9 mouse cellular contexts compared by ENCODE assay signal in the genomic region with DNA sequence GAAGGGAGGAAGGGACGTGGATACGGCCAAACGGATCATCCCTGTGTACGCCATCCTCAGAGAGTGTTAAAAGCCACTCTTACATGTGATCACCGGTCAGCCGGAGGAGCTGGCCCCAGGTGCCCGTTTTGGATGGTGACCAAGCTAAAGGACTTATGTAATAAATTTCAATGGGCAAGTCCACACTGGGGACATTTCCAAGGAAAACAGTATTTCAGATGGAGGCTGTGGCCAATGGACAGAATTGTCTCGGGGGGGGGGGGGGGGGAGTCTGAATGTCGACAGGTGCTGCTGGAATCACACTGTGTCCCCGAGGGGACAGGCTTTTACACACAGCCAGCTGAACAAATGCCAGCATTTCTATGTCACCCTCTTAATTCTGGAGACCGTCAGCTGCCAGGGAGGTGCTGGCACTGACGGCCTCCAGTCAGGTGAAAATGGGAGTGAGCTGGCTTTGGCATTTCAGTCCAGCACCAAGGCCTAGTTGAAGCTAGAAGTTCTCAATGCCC.
DNase-seq lines count a peak whose midpoint lies in the region; ATAC-seq and TF ChIP-seq lines count a peak whose summit lies in the region.
"Had no signal": no experiment of that assay in that cellular context is flagged by ENCODE, and none has a peak within 500 bp of the region (broad histone marks: within the 10 kb centered on the region; RNA-seq: fewer than 3 reads in every experiment).

No protein-coding gene starts in this region.

- no peak for TF ChIP-seq POLR2A in liver, adult 2 months (IDR thresholded peaks at IDR 0.05; ENCODE audit: extremely low read depth, insufficient read depth, low read length)

- H3K9me3 ChIP-seq in embryonic facial prominence, embryonic 14.5 days (ENCODE audit: control insufficient read depth, low read length) = no peaks in the 10 kb centered on the region
- no peaks in the 10 kb centered on the region for H3K9me3 ChIP-seq in embryonic facial prominence, embryonic 10.5 days
- H3K9me3 ChIP-seq in liver, embryonic 11.5 days (ENCODE audit: control insufficient read depth, low read length) = no peaks in the 10 kb centered on the region
- H3K9me3 ChIP-seq: limb, embryonic 13.5 days had no signal

- no peak for ATAC-seq in embryonic facial prominence, embryonic 14.5 days (ENCODE audit: low read depth)
- ATAC-seq in liver, embryonic 11.5 days (replicated peaks; ENCODE audit: low FRiP score) = no peak
- ATAC-seq in monocyte, adult 5-6 weeks (replicated peaks; ENCODE audit: insufficient number of reproducible peaks, low FRiP score, low TSS enrichment, poor library complexity, severe bottlenecking) = no peak

- DNase-seq in embryonic facial prominence, embryonic 14.5 days (ENCODE audit: low spot score) = peak; percentile 46
- no peak for DNase-seq in embryonic facial prominence, embryonic 10.5 days (ENCODE audit: low spot score)
- peak; percentile 97 for DNase-seq in liver, adult 2 months (ENCODE audit: extremely low read depth, low read depth, low spot score)
- no peak for DNase-seq in liver, embryonic 11.5 days (ENCODE audit: low spot score)
- peak; percentile 30 for DNase-seq in kidney, postnatal 14 days
- DNase-seq in skeletal muscle tissue, adult 2 months (ENCODE audit: low read depth, low spot score) = peak; percentile 85
- DNase-seq in layer of hippocampus, postnatal 10 days (ENCODE audit: low spot score in 2 of 2) = no peak

- no peak for TF ChIP-seq CTCF in liver, adult 2 months (IDR thresholded peaks at IDR 0.05; ENCODE audit: low read depth, low read length)

- H3K4me3 ChIP-seq in embryonic facial prominence, embryonic 14.5 days (ENCODE audit: low read depth, low read length) = no peak overlapping the region
- no peak overlapping the region for H3K4me3 ChIP-seq in embryonic facial prominence, embryonic 10.5 days
- no peak overlapping the region for H3K4me3 ChIP-seq in liver, adult 2 months (ENCODE audit: insufficient read depth, low read depth, low read length)
- H3K4me3 ChIP-seq in liver, embryonic 11.5 days (ENCODE audit: low read depth, low read length) = no peak overlapping the region
- H3K4me3 ChIP-seq: limb, embryonic 13.5 days had no signal

- WGBS in embryonic facial prominence, embryonic 14.5 days = 79% methylated on average over 11 of the region's 12 CpGs
- 87% methylated on average over 12 of the region's 12 CpGs for WGBS in embryonic facial prominence, embryonic 10.5 days
- WGBS in liver, adult 2 months = 29% methylated on average over 12 of the region's 12 CpGs
- 88% methylated on average over 12 of the region's 12 CpGs for WGBS in liver, embryonic 11.5 days

- H3K36me3 ChIP-seq in embryonic facial prominence, embryonic 14.5 days (ENCODE audit: control insufficient read depth, insufficient read depth, low read length) = peaks cover 7% of the 10 kb centered on the region
- no peaks in the 10 kb centered on the region for H3K36me3 ChIP-seq in embryonic facial prominence, embryonic 10.5 days (replicated peaks)
- no peaks in the 10 kb centered on the region for H3K36me3 ChIP-seq in liver, adult 2 months (ENCODE audit: control insufficient read depth, insufficient read depth, low read length)
- H3K36me3 ChIP-seq in liver, embryonic 11.5 days (ENCODE audit: control insufficient read depth, insufficient read depth, low read length) = 0 out of 2 replicates have a peak, but pooled peaks cover 4% of the 10 kb centered on the region
- H3K36me3 ChIP-seq: limb, embryonic 13.5 days had no signal

- H3K27ac ChIP-seq in embryonic facial prominence, embryonic 14.5 days (replicated peaks; ENCODE audit: low read depth, low read length) = no peak overlapping the region
- no peak overlapping the region for H3K27ac ChIP-seq in embryonic facial prominence, embryonic 10.5 days (replicated peaks)
- H3K27ac ChIP-seq in liver, adult 2 months (replicated peaks; ENCODE audit: insufficient read depth, low read depth, low read length) = peak overlapping the region; percentile 98
- H3K27ac ChIP-seq in liver, embryonic 11.5 days (ENCODE audit: low read depth, low read length) = no peak overlapping the region

- no peak overlapping the region for H3K9ac ChIP-seq in embryonic facial prominence, embryonic 14.5 days (ENCODE audit: low read depth, low read length)
- H3K9ac ChIP-seq in liver, adult 2 months (ENCODE audit: low read depth, low read length) = peak overlapping the region; percentile 59
- H3K9ac ChIP-seq in liver, embryonic 11.5 days (ENCODE audit: low read depth, low read length) = no peak overlapping the region
- H3K9ac ChIP-seq: limb, embryonic 13.5 days had no signal

- no peaks in the 10 kb centered on the region for H3K27me3 ChIP-seq in embryonic facial prominence, embryonic 14.5 days (replicated peaks; ENCODE audit: control insufficient read depth, insufficient read depth, low read length)
- H3K27me3 ChIP-seq in embryonic facial prominence, embryonic 10.5 days (replicated peaks; ENCODE audit: low read depth, poor library complexity, severe bottlenecking) = peaks cover 56% of the 10 kb centered on the region
- no peaks in the 10 kb centered on the region for H3K27me3 ChIP-seq in liver, adult 2 months (ENCODE audit: control insufficient read depth, insufficient read depth, low read length)
- H3K27me3 ChIP-seq in liver, embryonic 11.5 days (replicated peaks; ENCODE audit: control insufficient read depth, insufficient read depth, low read length) = 0 out of 2 replicates have a peak, but pooled peaks cover 2% of the 10 kb centered on the region

- no peak overlapping the region for H3K4me2 ChIP-seq in embryonic facial prominence, embryonic 14.5 days (ENCODE audit: low read depth, low read length)
- no peak overlapping the region for H3K4me2 ChIP-seq in liver, embryonic 11.5 days
- H3K4me2 ChIP-seq: limb, embryonic 13.5 days had no signal

- peaks cover 11% of the 10 kb centered on the region for H3K4me1 ChIP-seq in embryonic facial prominence, embryonic 14.5 days (ENCODE audit: control insufficient read depth, insufficient read depth, low read length)
- peaks cover 51% of the 10 kb centered on the region for H3K4me1 ChIP-seq in embryonic facial prominence, embryonic 10.5 days
- H3K4me1 ChIP-seq in liver, adult 2 months (ENCODE audit: control insufficient read depth, insufficient read depth, low read length) = peaks cover 26% of the 10 kb centered on the region
- H3K4me1 ChIP-seq in liver, embryonic 11.5 days (replicated peaks; ENCODE audit: control insufficient read depth, insufficient read depth, low read length) = peaks cover 2% of the 10 kb centered on the region; the same call in 1 of the 2 replicates

- H3K79me2 ChIP-seq in liver, adult 2 months (ENCODE audit: control insufficient read depth, insufficient read depth, low read length) = no peaks in the 10 kb centered on the region

Comparison
In these comparisons a context has a peak if more than half of its experiments do, and no peak if none do; other contexts are left out.
1. DNase-seq: peak in embryonic facial prominence, embryonic 14.5 days (single experiment), liver, adult 2 months (single experiment), kidney, postnatal 14 days (single experiment) and skeletal muscle tissue, adult 2 months (single experiment); none in embryonic facial prominence, embryonic 10.5 days (single experiment), liver, embryonic 11.5 days (single experiment) and layer of hippocampus, postnatal 10 days (0 of 2).